Mouse (Mus musculus): ENCODE results near the gene Ifi213. TPM values are rescaled to one million over a fixed set of nuclear protein-coding genes. Genes with fewer than 3 reads are reported as not detected.
"Not testable (repeated sequence)": the region's sequence is repeated elsewhere in the genome, so short reads cannot be mapped to it uniquely, and the experiment has no call there.

Gene Ifi213
- not detected for total RNA-seq (2021)

DNA sequence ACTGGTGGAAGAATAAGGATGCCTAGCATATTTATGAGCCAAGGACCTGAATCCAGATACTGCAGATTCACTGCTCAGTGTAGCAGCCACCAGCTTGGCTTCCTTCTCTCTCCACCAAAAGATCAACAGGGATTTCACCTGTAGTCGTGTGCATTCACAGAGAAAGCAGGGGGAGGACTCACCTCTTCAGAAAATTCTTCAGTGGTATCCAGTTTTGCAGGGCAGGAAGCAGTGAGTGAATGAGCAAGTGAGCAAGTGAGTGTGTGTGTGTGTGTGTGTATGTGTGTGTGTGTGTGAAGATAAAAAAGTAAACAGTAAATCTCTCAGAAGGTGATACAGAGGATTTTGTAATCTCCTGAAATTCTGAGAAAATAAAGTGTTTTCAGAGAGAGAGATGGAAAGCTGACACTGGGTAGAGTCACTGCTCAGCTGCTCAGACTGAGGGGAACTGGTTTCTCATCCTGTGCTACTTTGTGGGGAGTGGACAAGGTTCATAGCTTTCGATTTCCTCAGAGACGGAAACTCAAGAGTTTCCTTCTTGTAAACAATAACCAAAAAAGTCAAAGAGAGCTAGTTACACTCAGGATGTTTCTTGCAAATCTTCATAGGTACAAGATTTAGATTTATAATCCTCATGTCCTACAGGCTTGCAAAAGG is at the start of gene Ifi213:
Ifi213 (minus strand) TSS at position 437 of the 657 bp plus-strand sequence.
- DNase-seq (ENCODE audit: low spot score in 2 of 2); intact Hi-C loops (cut with DNase I): not testable (repeated sequence)

DNA sequence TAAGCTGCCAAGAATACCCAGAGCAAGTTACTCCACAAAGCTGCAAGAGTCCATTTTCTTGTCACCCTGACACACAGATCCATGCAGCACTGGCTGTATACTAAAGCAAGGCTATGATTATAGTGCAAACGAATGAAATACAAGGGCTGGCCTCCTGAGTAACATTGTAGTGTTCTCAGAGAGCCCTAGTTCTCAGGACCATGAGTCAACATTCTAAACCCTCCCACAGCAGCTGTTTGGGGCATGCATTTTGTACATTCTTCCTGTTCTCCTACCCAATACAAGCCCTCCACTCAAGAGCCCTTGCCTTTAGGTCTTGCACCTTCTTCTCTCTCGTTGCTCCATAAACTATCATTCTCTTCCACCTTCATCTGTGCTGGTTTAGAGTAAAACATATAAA is 46.3 kb upstream of the Ifi213 start:
- DNase-seq (ENCODE audit: low spot score in 2 of 2) = no peak
- intact Hi-C loops (cut with DNase I) = no loop called here

DNA sequence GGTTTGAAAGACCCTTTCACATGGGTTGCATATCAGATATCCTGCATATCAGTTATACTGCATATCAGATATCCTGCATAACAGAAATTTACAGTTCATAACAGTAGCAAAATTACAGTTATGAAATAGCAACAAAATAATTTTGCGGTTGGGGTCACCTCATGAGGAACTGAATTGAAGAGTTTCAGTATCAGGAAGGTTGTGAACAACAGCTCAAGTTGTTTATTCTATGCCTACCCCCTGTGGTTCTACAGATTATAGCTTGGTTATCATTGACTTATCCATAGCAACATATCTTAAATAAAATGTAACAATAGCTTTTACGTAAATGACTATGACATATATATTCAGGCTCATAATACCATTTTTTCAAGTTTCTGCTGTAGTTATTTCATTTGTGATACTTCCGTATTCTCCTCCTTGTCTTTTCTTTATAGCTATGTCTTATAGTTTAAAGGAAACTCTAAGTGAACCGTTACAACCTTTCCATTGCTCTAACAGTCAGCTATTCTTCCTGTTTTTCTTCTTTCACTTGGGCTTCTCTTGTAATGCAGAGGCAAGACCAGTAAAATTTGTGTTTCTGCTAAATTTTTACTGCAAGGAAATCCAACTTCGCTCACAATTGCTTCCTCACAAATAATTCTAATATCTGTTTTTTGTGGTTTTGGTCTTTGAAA is 35.0 kb upstream of the Ifi213 start:
- no peak for DNase-seq (ENCODE audit: low spot score in 2 of 2)
- intact Hi-C loops (cut with DNase I) = no loop called here

DNA sequence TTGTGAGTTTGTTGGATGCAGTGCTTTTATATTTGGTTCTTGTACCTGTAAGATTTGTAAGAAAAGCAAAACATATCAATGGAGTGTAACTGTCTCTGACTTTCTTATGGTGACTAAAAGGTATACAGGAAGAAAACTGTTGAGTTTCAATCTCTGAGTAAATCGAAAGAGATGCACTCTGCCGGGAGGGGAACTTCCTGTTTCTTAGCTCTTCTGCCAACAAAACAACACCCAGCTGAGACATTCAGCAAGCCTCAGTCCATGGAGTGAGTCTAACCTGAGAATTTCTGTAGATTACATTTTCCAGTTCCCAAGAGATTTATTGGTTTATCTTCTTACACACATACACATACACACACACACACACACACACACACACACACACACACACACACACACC is 31.5 kb upstream of the Ifi213 start, which contains the start of gene Ifi209:
Ifi209 (plus strand) TSS at position 296 of the 400 bp plus-strand sequence.
- DNase-seq (ENCODE audit: low spot score in 2 of 2); intact Hi-C loops (cut with DNase I): not testable (repeated sequence)

DNA sequence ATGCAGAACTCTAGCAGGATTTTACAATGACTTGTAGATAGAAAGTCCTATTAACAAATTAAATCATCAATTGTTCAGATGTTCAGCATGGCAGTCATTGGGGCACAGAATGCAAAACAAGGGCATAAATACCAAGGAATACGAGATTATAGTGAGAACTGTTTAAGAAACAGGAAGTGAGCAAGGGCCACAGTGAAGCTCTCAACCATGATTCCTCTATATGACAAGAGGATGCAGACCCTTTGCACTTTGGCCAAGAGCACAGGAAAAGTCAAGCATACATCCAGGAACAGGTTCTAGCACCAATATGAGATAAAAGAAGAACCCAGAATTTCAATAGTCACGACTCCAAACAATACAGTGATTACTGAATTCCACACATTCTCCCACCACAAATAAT is 27.6 kb upstream of the Ifi213 start:
- intact Hi-C loops (cut with DNase I) = no loop called here

DNA sequence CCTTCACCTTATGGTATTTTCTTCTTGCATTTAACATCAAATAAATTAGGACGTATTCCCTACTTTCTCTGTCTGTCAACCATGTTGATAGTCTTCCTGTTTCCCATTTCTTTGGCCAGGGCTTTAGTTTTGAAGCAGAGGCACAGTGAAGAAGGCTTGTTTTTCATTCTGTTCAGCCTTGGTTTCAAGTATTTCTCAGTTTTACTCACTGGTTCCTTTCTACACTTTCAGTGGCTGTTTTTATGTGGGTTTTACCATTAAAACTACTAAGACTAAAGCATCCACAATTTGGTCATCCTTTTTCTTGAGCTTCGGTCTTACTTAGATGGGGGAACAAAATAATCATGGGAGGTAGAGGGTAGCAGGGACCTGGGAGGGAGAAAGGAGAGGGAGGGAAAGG is 25.0 kb upstream of the Ifi213 start:
- no peak for DNase-seq (ENCODE audit: low spot score in 2 of 2)
- intact Hi-C loops (cut with DNase I) = no loop called here

More for the DNA sequence above, 27.6 kb upstream of the Ifi213 start:
- DNase-seq (ENCODE audit: low spot score in 2 of 2) = no peak

DNA sequence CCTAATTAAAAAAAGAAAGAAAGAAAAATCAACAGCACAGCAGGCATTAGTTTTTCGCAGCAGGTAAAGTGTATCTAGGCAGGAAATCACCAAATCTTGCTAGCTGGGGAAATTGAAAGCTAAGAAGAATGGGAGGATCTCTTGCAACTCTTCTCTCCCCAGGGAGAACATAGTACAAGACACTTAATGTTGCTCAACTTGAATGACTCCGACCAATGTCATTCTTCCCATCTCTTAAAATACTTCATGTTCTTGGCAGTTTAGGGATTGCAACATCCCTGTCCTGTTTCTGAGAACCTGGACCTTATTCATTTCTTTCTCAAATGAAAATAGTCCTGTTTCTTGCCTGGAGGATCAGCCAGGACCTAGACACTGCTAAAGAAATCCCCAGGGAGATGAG is 23.1 kb upstream of the Ifi213 start:
- intact Hi-C loops (cut with DNase I); DNase-seq (ENCODE audit: low spot score in 2 of 2): not testable (repeated sequence)

DNA sequence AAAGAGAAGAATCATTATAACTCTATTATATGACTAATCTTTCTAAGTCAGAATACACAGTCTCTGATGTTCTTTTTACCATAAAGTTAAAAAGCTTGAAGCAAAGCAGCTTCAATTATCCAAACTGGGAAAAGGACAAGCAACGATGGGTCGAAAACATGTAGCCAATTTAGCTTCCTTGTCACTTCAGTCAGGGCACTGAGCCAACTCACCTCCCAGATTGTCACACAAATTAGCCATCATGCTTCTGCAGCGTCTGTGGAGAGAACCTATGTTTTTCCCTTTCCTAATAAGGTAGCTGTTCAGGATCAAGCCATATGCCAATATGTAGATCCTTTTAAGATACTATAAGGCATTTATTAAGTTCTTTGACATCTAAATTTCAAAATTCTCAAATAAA is 11.2 kb upstream of the Ifi213 start:
- intact Hi-C loops (cut with DNase I); DNase-seq (ENCODE audit: low spot score in 2 of 2): not testable (repeated sequence)

DNA sequence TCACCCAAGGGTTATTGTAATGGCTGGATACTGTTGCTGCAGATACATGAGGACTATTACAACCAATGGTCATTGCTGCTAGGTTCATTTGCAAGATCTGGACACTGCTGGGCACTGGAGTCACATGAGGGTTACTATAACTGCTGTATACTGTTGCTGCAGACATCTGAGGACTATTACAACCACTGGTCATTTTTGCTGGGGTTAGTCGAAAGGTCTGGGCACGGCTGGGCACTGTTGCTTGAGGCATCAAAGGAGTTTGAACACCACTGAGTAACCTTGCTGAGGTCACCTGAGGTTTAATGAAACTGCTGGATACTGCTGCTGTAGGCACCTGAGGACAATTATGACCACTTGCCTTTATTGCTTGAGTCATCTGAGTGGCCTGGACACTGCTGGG is 9.4 kb downstream of the Ifi213 start:
- DNase-seq (ENCODE audit: low spot score in 2 of 2); intact Hi-C loops (cut with DNase I): not testable (repeated sequence)

DNA sequence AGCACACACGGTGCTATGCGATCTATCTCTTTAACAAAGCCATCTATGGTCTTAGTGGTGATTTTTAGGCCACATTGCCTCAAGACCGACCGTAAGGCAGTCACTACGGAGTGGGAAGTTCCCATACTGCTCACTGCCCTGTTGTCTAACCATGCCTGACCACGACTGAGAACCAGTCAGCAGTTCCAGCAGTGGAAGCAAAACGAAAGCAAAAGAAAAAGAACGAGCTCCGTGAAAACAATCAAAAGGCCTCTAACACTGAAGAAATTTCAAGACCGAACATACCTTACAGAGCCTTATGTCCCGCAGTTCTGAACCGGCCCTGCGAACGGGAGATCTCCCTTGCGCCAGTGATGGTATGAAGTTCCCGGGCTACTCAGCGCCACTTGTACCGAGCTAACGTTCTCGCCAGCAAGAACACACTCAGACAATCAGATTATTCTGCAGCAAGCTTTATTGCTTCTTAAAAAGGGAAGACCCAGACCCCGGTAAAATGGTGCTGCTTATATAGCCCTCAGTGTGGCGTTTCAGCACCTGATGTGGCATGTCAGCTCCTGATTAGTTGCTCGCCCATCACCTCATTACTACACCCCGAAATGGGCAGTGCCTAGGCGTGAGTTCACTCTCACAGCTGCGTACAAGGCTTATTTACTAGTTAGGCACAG is 19.0 kb downstream of the Ifi213 start:
- DNase-seq (ENCODE audit: low spot score in 2 of 2) = no peak
- intact Hi-C loops (cut with DNase I) = no loop called here

DNA sequence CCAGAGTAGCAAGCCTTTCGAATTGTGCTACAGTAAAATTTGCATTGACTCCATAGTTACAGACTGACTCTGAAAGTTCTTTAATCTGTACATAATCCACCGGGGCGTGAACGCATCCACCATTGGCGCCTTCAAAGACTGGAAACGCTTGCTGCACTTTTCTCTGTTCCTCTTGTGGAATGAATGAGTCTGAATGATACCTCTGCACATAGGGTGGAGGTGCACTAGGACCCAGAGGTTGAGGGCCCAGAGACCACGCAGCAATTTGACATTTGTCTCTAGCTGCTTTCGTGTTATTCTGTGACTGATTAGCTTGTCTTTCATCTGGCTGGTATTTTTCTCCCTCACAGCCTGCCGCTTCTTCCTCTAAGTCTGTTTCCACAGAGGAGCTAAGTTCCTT is 20.0 kb downstream of the Ifi213 start:
- intact Hi-C loops (cut with DNase I) = no loop called here
- DNase-seq (ENCODE audit: low spot score in 2 of 2) = no peak

DNA sequence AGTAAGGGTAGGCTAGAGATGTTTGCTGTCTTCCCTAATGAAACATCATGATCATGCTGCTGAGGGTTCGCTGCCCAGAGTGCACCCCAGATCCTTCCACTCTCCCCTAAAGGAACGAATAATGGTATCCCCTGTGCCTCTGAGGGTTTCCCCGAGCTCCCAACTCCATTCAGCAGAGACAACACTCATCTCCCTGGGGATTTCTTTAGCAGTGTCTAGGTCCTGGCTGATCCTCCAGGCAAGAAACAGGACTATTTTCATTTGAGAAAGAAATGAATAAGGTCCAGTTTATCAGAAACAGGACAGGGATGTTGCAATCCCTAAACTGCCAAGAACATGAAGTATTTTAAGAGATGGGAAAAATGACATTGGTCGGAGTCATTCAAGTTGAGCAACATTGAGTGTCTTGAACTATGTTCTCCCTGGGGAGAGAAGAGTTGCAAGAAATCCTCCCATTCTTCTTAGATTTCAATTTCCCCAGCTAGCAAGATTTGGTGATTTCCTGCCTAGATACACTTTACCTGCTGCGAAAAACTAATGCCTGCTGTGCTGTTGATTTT is 48.5 kb downstream of the Ifi213 start:
- DNase-seq (ENCODE audit: low spot score in 2 of 2); intact Hi-C loops (cut with DNase I): not testable (repeated sequence)

DNA sequence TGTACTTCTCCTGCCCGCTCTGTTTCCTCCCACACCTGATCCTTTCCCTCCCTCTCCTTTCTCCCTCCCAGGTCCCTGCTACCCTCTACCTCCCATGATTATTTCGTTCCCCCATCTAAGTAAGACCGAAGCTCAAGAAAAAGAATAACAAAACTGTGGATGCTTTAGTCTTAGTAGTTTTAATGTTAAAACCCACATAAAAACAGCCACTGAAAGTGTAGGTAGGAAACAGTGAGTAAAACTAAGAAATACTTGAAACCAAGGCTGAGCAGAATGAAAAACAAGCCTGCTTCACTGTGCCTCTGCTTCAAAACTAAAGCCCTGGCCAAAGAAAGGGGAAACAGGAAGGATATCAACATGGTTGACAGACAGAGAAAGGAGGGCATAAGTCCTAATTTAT is 50.3 kb downstream of the Ifi213 start:
- DNase-seq (ENCODE audit: low spot score in 2 of 2); intact Hi-C loops (cut with DNase I): not testable (repeated sequence)

DNA sequence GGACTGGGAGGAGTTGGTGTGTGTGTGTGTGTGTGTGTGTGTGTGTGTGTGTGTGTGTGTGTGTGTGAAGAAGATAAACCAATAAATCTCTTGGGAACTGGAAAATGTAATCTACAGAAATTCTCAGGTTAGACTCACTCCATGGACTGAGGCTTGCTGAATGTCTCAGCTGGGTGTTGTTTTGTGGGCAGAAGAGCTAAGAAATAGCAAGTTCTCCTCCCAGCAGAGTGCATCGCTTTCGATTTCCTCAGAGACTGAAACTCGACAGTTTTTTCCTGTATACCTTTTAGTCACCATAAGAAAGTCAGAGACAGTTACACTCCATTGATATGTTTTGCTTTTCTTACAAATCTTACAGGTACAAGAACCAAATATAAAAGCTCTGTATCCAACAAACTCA is 63.3 kb downstream of the Ifi213 start, which contains the start of gene Ifi214:
Ifi214 (minus strand) TSS at position 167 of the 400 bp plus-strand sequence.
- intact Hi-C loops (cut with DNase I); DNase-seq (ENCODE audit: low spot score in 2 of 2): not testable (repeated sequence)

DNA sequence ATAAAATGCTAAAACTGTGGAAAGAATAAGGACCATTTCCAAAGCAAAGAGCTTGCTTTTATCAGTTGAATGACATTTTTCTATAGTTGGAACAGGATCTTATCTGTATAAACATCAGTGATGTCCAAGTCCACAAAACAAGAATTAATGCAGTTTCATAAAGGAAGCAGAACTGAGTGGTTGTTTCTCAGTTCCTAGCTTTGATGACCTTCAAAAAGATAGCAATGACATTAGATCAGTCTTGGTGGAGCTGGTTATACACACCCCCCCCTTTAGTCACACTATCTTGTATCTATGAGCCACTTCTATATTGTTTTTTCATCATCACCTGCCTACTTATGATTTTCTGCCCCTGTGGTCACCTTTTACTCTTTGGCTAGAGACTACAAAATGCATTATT is 77.6 kb downstream of the Ifi213 start:
- intact Hi-C loops (cut with DNase I) = no loop called here
- DNase-seq (ENCODE audit: low spot score in 2 of 2) = no peak

Small RNA genes within 50 kb of the gene (microRNA-seq; reads per million reads assigned to microRNA genes)
- not detected for gene Gm44339
- gene Gm44481 = not detected

Other genes starting within 250 kb of the Ifi213 start
- gene Aim2, start 248.4 kb downstream of the Ifi213 start, total RNA-seq (2021) = 1 to 10 TPM; 1.3 to 2.5 TPM
- 100 to 1,000 TPM; 437 to 444 TPM for gene Cadm3, start 231.6 kb downstream of the Ifi213 start, total RNA-seq (2021)
- not detected for gene Ifi206, start 108.2 kb downstream of the Ifi213 start, total RNA-seq (2021)
- gene Ifi214, start 63.3 kb downstream of the Ifi213 start, total RNA-seq (2021) = not detected
- not detected for gene Ifi209, start 31.6 kb upstream of the Ifi213 start, total RNA-seq (2021)
- gene Ifi208, start 74.4 kb upstream of the Ifi213 start, total RNA-seq (2021) = not detected
- gene Ifi207, start 142.5 kb upstream of the Ifi213 start, total RNA-seq (2021) = under 1 TPM; 0.15 to 0.18 TPM
- under 1 TPM in 1 of 2 experiments, not detected in 1; 0.25 TPM for gene Ifi204, start 167.7 kb upstream of the Ifi213 start, total RNA-seq (2021)

Data from left cerebral cortex, postnatal 36 days (tissue).